Mouse (Mus musculus): ENCODE measurements around the gene Fgfr2.

The Fgfr2 gene

GRCm38 (mm10) chr7:132816528-132816927, 306.6 kb downstream of the Fgfr2 start:
- no peak for DNase-seq (ENCODE audit: low read depth)

GRCm38 (mm10) chr7:132815081-132815480, 308.1 kb downstream of the Fgfr2 start:
- peak; percentile 10 for DNase-seq (ENCODE audit: low read depth)

- DNase-seq (ENCODE audit: low read depth) = no peak
Measured at GRCm38 (mm10) chr7:132814089-132814450, 309.1 kb downstream of the Fgfr2 start.

- DNase-seq (ENCODE audit: low read depth) = peak; percentile 76
Measured at GRCm38 (mm10) chr7:132813416-132814088, 309.6 kb downstream of the Fgfr2 start, which contains the start of gene Fam53b. Gene Fam53b (minus strand): TSS chr7:132813886.

- DNase-seq (ENCODE audit: low read depth) = peak; percentile 71
Measured at GRCm38 (mm10) chr7:132812619-132813415, 310.3 kb downstream of the Fgfr2 start.

GRCm38 (mm10) chr7:132811716-132812618, 311.2 kb downstream of the Fgfr2 start:
- DNase-seq (ENCODE audit: low read depth) = peak; percentile 84

- peak; percentile 95 for DNase-seq (ENCODE audit: low read depth)
Measured at GRCm38 (mm10) chr7:132810879-132811278, 312.3 kb downstream of the Fgfr2 start.

GRCm38 (mm10) chr7:132810368-132810767, 312.8 kb downstream of the Fgfr2 start:
- no peak for DNase-seq (ENCODE audit: low read depth)

GRCm38 (mm10) chr7:132809721-132810120, 313.4 kb downstream of the Fgfr2 start:
- DNase-seq (ENCODE audit: low read depth) = peak; percentile 13

- peak; percentile 40 for DNase-seq (ENCODE audit: low read depth)
Measured at GRCm38 (mm10) chr7:132808841-132809682, 314.1 kb downstream of the Fgfr2 start.

GRCm38 (mm10) chr7:132808051-132808796, 314.9 kb downstream of the Fgfr2 start:
- peak; percentile 17 for DNase-seq (ENCODE audit: low read depth)

GRCm38 (mm10) chr7:132806926-132807857, 316.0 kb downstream of the Fgfr2 start:
- DNase-seq (ENCODE audit: low read depth) = peak; percentile 28

GRCm38 (mm10) chr7:132806286-132806685, 316.9 kb downstream of the Fgfr2 start:
- peak; percentile 10 for DNase-seq (ENCODE audit: low read depth)

- no peak for DNase-seq (ENCODE audit: low read depth)
Measured at GRCm38 (mm10) chr7:132804951-132805350, 318.2 kb downstream of the Fgfr2 start.

GRCm38 (mm10) chr7:132804461-132804860, 318.7 kb downstream of the Fgfr2 start:
- no peak for DNase-seq (ENCODE audit: low read depth)

- peak; percentile 80 for DNase-seq (ENCODE audit: low read depth)
Measured at GRCm38 (mm10) chr7:132803962-132804361, 319.2 kb downstream of the Fgfr2 start.

GRCm38 (mm10) chr7:132803336-132803735, 319.8 kb downstream of the Fgfr2 start:
- DNase-seq (ENCODE audit: low read depth) = peak; percentile 10

GRCm38 (mm10) chr7:132802691-132803090, 320.5 kb downstream of the Fgfr2 start:
- DNase-seq (ENCODE audit: low read depth) = no peak

- no peak for DNase-seq (ENCODE audit: low read depth)
Measured at GRCm38 (mm10) chr7:132802066-132802465, 321.1 kb downstream of the Fgfr2 start.
